Mouse (Mus musculus) adrenal gland, postnatal 25 days (tissue): Measurements from ENCODE around the gene Kcnh1. TPM values are rescaled to one million over a fixed set of nuclear protein-coding genes. Genes with fewer than 3 reads are reported as not detected.

Source experiments
- DNase-seq: peaks from one replicate; pipeline ENCODE4 v3.0.0; 2021; ENCODE audit warnings: mixed read lengths
- total RNA-seq: library from RNA; stranded (reverse); gene quantifications from 2 replicates; pipeline ENCODE4 v1.2.3, GENCODE M21; 2021

Kcnh1 gene
- total RNA-seq, 1 experiment from 2014 or later = 0.30 TPM

DNA sequence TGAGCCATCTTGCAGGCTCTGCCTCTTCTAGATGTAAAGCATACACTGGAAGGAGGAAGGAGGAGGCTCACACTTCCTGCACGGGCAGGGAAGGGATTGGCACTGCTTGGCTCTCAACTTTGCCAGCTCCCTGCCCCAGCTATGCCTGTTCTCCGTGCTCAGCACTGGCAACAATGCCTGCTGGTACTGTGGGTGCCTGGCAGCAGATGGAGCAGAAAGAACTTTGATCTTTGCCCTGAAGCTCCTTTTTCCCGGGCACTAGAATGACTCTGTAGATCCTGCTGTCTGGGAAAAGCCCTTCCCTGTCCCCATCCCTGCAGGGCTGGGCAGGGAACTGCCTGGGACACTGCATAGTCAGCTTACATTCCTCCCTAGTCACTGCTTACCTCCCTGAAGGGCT lies 225.2 kb downstream of the Kcnh1 start:
- DNase-seq = no peak

- peak; percentile 17 for DNase-seq
Observed at GRCm38 (mm10) chr1:192416241-192416821, 225.8 kb downstream of the Kcnh1 start.

DNA sequence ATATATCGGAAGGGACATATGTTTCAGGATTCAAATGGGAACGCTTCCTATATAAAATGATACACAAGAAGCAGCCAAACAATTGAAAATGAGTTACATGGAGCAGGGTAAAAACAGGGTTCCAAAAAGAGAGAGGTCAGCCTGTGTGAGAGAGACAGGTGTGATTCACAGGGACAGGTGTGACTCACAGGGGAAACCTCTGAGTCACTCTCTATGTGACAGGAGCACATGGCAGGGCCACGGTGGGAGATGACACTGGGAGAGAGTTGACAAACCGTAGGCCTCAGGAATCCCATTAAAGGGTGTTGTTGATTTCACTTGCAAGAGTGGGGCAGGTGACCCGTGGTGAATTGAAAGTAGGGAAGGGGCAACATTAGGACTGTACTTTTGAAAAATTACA lies 228.6 kb downstream of the Kcnh1 start:
- no peak for DNase-seq

DNA sequence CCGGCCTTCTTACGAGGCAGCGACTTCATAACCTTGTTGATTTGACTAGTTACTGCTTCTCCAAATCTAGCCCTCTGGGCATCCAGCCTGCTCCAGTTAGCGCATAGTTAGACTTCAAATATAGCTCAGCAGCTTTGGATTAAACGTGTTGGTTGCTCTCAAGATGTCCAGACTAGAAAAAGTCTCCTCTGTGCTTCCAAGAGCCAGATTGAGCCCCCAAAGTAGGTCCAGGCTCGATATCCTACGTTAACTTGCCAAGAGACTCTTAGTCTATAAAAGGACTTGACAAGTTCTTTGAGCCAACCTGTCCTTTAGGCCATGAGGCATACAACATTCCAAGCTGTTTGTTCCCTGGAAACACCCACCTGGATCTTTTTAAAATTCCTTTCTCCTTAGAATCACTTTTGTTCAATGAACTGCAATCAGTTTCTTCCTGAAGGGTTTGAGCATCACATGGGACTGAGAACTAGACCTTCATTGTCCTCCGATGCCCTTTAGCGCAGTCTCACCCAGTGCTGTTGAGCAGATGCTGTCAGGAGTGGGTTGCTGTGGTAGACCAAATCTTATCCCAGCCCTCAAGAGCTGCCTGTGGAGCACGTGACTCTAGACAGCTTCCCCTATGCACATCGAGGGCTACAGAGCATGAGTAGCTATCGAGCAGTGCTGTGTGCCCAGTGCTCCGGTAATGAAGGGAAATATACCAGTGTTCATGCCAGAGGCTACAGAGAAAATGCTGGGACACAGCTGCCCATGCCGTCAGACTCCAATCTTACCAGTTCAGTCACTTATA lies 231.0 kb downstream of the Kcnh1 start:
- no peak for DNase-seq

DNA sequence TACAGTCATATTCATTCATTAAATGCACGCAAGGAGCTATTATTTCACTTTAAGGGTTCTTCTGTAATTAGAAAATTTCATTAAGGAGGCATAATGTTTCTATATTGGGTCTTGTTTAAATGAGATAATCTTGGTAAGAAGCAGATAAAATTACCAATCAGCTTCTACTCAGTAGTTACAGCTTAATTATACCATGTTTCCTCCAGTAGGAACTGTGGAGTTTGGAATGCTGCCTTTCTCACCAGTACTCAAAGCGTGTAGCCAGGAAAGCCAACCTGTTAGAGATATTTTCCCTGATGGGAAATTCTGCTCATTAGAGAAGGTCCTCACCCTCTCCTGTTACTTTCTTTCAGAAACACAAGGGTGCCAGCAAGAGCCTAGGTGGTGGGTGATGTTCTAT lies 240.8 kb downstream of the Kcnh1 start:
- DNase-seq = no peak

DNA sequence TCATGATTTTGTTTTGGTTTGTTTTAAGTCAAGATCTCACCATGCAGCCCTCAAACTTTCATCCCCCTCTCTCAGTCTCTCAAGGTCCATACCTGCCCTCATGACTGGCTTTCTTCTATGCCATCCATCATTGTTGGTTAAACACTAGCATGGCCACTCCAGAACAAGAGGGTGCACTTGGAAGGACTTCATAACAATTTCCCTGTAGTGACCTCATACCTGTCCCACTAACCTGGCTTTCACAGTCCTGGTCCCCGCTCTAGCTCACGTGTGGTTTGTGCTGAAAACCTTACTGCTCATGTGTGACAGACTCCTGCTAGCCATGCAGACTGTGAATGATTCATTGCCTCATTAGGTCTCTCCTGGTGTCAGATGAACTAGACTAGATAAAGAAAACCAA lies 244.9 kb downstream of the Kcnh1 start:
- no peak for DNase-seq

DNA sequence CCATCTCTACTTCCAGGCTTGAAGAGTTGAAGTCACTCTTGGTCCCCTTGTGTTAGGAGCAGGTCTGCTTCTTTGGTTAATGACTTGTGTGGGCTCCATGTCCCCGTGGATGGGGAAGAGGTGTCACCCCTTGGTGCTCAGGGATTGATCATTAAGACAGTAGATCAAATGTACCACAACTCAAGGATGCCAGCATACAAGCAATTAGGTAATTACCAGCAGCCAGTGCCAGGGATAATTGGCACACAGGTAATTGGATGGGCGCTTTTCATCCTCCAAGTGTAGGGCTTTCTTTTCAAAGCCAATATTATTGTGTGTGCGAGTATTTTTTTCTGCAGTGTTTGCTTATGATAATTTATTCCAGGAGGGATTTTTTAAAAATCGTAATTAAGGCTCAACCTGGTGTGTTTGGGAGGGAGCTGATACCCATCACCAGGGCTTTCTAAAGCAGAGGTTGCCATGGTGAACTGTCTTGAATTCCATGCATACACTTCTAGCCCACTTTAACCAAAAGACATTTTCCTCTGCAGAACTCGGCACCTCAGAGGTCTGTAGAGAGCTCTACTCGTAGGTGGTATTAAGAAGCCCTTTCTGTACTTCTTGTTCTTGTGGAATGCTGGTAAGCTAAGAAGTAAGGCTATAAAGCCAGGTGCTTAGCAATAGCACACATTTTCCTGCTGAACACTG lies 248.7 kb downstream of the Kcnh1 start:
- no peak for DNase-seq

- no peak for DNase-seq
Observed at GRCm38 (mm10) chr1:192442772-192443445, 252.3 kb downstream of the Kcnh1 start.

DNA sequence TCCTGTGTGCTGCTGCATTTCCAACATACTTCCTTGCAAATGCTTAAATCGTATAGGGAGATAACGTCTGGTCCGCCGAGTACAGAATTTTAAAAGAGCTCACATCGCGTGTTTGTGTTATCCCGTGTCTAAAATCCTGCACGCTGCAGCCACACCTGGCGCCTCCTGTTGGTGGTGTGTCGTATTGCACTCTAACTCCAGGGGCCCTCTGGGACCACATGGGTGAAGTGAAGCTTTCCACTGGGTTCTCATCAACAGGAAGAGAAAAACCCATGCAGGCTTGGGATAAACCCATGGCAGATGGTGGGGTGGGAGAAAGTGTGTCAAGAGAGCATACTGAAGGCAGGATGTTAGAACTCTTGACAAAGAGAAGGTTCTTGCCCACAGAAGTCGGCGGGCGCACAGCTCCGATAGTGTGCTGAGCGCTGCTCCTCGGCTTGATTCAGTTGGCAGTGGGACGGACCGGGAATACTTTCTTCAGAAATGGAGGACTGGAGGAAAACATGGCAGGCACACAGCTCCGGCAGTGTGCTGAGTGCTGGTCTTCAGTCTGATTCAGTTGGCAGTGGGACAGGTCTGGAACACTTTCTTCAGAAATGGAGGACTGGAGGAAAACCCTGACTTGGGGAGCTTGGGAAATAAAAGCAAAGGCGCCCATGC lies 253.6 kb downstream of the Kcnh1 start:
- peak; percentile 3 for DNase-seq

DNA sequence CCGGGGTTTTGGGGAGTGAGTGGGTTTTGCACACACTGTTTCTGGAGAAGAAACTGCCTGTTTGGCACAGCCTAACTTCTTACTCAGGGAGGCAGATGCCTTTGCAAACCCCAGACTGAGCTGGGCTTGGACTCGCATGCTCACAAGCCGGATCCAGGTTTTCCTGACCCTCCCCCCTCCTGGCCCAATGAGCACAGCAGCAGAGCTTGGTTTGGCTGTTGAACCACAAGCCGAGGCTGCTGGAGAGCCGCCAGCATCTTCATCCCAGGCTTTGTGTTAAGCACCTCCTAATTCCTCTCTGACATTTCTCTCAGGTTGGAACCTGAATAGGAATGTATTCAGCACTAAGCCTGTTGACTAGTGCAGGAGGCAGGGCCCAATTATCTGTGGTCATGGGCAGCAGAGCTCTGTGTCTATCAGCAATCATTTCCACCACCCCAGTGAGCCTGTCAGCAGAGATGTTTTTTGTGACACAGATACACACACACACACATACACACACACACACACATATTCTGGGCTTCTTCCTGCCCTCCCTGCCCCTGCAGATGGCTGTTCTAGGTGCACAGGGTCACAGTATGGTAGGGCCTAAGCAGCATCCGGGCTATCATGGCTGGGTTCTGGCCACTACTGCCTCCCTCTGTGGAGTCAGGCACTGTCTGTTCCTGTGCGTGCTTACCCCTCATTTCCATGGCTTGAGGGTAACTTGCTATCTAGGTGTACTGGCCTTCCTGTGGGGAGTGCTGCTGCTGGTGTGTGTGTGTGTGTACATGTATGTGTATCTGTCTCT lies 254.3 kb downstream of the Kcnh1 start:
- DNase-seq = peak; percentile 44

GRCm38 (mm10) chr1:192446158-192446557 lies 255.6 kb downstream of the Kcnh1 start:
- no peak for DNase-seq

GRCm38 (mm10) chr1:192447666-192448065 lies 257.1 kb downstream of the Kcnh1 start:
- DNase-seq = no peak

GRCm38 (mm10) chr1:192448512-192448911 lies 257.9 kb downstream of the Kcnh1 start:
- DNase-seq = no peak

- DNase-seq = peak; percentile 4
Observed at GRCm38 (mm10) chr1:192449572-192450351, 259.2 kb downstream of the Kcnh1 start.

DNA sequence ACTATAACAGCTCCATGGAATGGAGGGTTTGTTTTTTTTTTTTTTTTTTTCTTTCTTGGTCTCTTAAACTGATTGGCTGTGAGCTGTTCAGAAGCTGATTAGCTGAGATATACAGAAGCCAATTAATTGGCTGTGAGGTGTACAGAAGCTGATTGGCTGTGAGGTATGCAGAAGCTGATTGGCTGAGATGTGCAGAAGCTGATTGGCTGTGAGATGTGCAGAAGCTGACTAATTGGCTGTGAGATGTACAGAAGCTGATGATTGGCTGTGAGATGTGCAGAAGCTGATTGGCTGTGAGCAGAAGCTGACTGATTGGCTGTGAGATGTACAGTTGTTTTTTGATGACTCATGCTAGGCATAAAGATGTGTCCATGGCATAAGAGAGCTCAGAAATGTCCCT lies 259.9 kb downstream of the Kcnh1 start:
- DNase-seq = no peak

GRCm38 (mm10) chr1:192451722-192452121 lies 261.1 kb downstream of the Kcnh1 start:
- DNase-seq = no peak

DNA sequence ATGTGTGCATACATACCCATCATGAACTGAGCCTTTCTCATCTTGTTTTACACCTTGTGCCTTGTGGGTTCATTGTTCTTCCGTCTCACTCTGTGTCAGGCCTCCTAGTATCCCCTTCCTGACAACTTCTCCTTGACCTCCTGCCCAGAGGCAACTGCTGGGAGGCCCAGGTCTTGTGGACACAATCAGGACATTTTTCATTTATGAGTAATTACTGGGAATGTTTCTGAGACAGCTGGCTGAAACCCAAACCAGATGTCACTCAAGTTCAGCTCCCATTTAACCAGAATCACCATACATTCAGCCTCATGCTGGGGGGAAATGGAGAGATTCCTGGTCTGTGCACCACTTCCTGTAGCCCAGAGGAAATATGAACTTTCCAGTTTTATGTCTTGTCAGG lies 263.9 kb downstream of the Kcnh1 start:
- DNase-seq = no peak

DNA sequence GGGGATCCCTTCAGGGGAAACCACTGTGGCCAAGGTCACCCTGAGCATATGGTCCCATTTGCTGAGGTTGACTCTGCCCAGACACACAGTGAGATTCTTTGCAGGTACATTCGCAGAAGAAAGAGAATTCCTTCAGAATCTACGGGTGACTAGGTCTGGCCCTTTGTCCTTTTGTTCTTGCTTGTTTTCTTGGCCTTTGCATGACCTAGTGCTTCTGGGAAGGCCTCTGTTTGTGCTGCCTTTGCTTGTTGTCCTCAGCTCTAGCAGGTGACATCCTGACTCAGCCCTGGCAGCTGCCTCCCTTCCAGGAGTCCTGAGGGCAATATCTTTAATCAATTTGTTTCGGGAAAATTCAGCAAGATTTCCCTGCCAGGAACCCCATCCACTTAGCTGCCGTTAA lies 264.4 kb downstream of the Kcnh1 start:
- DNase-seq = no peak

GRCm38 (mm10) chr1:192457037-192457436 lies 266.5 kb downstream of the Kcnh1 start:
- no peak for DNase-seq

DNA sequence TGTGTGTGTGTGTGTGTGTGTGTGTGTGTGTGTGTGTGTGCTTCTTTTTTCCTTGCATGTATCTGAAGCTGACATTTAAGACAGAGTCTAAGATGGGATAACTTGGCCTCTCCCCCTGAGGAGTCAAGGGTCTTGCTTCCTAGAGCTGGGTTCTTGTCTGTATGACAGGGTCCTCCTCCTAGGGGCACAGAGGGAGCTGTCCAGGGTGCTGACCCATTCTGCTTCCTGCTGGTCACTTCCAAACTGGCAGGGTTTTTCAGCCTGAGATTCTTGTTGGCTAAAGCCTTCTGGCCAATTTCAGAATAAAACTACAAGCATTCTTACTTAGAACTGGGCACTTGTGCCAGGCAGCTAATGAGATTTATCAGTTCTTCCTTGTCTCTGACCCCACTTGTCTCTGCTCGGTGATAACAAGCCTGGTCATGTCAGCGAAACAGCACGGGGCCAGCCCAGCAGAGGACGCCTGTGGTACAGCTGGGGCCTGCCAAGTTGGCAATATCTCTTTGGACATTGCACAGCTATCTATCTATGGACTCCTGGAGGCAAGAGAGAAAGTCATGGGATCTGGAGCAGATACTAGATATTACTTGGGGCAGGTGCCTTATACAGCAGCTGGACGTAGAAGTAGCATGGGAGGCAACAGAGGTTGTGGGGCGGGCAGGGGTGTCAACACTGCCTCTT lies 267.1 kb downstream of the Kcnh1 start:
- peak; percentile 43 for DNase-seq
